Mouse (Mus musculus): ENCODE measurements around the gene Tapbp. TPM values are rescaled to one million over a fixed set of nuclear protein-coding genes. Genes with fewer than 3 reads are reported as not detected.
"Not testable (repeated sequence)": the region's sequence is repeated elsewhere in the genome, so short reads cannot be mapped to it uniquely, and the experiment has no call there.

Tapbp gene
- polyA plus RNA-seq, 1 experiment from 2014 or later, result 29.6 TPM

DNA sequence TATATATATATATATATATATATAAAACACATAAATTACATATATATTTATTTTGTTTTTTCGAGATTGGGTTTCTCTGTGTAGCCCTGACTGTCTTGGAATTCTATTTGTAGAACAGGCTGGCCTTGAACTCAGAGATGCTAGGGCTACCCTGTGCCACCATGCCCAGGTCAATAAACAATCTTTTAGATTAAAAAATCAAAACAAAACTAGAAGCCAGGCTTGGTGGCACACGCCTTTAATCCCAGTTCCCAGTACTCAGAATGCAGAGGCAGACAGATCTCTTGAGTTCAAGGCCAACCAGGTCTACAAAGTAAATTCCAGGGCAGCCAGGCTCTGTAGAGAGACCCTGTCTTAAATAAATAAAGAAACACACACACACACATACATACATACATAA, 24.3 kb upstream of the Tapbp start:
- Histone ChIP-seq H3K4me1 (replicated peaks; ENCODE audit: control insufficient read depth, insufficient read depth, low read length) (0 out of 2 replicates have a peak, but pooled peaks cover 4% of the 10 kb centered on the region), H3K36me3 (replicated peaks; ENCODE audit: control insufficient read depth, insufficient read depth) (no peaks in the 10 kb centered on the region), H3K4me3 (replicated peaks; ENCODE audit: low read length) (no peak overlapping the region), H3K9ac (no peak overlapping the region), H3K9me3 (ENCODE audit: control insufficient read depth, low read length) (no peaks in the 10 kb centered on the region), H3K4me2 (replicated peaks) (no peak overlapping the region), H3K27me3 (ENCODE audit: control insufficient read depth, insufficient read depth, low read length) (no peaks in the 10 kb centered on the region), H3K27ac (no peak overlapping the region)
- DNase-seq (ENCODE audit: low spot score), result no peak
- WGBS, result 65% methylated on average over 2 of the region's 2 CpGs
- no peak for ATAC-seq (ENCODE audit: low FRiP score)

DNA sequence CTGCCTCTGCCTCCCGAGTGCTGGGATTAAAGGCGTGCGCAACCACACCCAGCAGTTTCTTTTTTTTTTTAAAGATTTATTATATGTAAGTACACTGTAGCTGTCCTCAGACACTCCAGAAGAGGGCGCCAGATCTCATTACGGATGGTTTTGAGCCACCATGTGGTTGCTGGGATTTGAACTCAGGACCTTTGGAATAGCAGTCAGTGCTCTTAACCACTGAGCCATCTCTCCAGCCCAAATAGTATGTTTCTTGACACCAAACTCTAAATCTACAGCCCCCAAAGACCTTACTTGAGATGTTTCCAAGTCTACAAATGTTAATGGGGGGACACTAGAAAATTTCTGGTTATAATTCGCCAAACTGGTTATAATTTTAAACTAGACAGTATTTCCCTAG, 23.8 kb upstream of the Tapbp start:
- ATAC-seq (ENCODE audit: low FRiP score); H3K9me3 ChIP-seq (ENCODE audit: control insufficient read depth, low read length); H3K27ac ChIP-seq; H3K9ac ChIP-seq; H3K4me1 ChIP-seq (replicated peaks; ENCODE audit: control insufficient read depth, insufficient read depth, low read length); H3K36me3 ChIP-seq (replicated peaks; ENCODE audit: control insufficient read depth, insufficient read depth); H3K27me3 ChIP-seq (ENCODE audit: control insufficient read depth, insufficient read depth, low read length); H3K4me3 ChIP-seq (replicated peaks; ENCODE audit: low read length); H3K4me2 ChIP-seq (replicated peaks); DNase-seq (ENCODE audit: low spot score): not testable (repeated sequence)
- WGBS, result 65% methylated on average over 6 of the region's 6 CpGs

DNA sequence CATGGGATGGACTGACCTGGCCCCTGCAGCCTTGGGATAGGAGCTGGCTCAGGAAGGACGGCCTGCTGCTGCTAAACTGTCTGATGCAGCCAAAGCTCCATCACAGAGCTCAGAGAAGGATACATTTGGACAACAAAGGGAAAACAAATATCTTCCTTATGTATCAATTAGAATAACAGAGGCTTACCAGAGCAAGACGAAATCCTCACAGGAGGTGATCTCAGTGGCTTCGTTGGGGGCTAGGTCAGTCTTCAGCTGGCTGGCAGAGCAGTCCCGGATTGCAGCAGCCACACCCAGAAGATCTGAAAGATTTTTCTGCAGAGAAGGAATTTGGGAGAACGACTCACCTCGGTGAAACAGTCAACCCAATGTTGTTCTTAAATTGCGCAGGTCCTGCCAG, 23.3 kb upstream of the Tapbp start:
- no peak for DNase-seq (ENCODE audit: low spot score)
- Histone ChIP-seq H3K4me3 (replicated peaks; ENCODE audit: low read length) (no peak overlapping the region), H3K4me1 (replicated peaks; ENCODE audit: control insufficient read depth, insufficient read depth, low read length) (0 out of 2 replicates have a peak, but pooled peaks cover 4% of the 10 kb centered on the region), H3K27me3 (ENCODE audit: control insufficient read depth, insufficient read depth, low read length) (no peaks in the 10 kb centered on the region), H3K36me3 (replicated peaks; ENCODE audit: control insufficient read depth, insufficient read depth) (no peaks in the 10 kb centered on the region), H3K27ac (no peak overlapping the region), H3K9ac (no peak overlapping the region), H3K9me3 (ENCODE audit: control insufficient read depth, low read length) (no peaks in the 10 kb centered on the region), H3K4me2 (replicated peaks) (no peak overlapping the region)
- ATAC-seq (ENCODE audit: low FRiP score), result no peak
- WGBS, result 17% methylated on average over 7 of the region's 7 CpGs

DNA sequence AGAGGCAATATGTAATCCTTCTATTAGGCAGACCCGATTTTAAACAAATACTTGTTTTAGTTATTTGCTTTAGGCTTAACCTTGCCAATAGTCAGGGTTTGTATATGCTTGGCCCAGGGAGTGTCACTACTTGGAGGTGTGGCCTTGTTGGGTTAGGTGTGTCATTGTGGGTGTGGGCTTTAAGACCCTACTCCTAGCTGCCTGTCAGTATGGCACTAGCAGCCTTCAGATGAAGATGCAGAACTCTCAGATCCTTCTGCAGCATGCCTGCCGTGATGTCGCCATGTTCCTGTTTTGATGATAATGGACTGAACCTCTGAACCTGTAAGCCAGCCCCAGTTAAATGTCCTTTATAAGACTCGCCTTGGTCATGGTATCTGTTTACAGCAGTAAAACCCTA, 22.7 kb upstream of the Tapbp start:
- H3K9me3 ChIP-seq (ENCODE audit: control insufficient read depth, low read length); H3K4me3 ChIP-seq (replicated peaks; ENCODE audit: low read length); H3K9ac ChIP-seq; H3K27me3 ChIP-seq (ENCODE audit: control insufficient read depth, insufficient read depth, low read length); ATAC-seq (ENCODE audit: low FRiP score); H3K36me3 ChIP-seq (replicated peaks; ENCODE audit: control insufficient read depth, insufficient read depth); H3K4me2 ChIP-seq (replicated peaks); H3K4me1 ChIP-seq (replicated peaks; ENCODE audit: control insufficient read depth, insufficient read depth, low read length); H3K27ac ChIP-seq; DNase-seq (ENCODE audit: low spot score): not testable (repeated sequence)
- 76% methylated on average over 4 of the region's 4 CpGs for WGBS

DNA sequence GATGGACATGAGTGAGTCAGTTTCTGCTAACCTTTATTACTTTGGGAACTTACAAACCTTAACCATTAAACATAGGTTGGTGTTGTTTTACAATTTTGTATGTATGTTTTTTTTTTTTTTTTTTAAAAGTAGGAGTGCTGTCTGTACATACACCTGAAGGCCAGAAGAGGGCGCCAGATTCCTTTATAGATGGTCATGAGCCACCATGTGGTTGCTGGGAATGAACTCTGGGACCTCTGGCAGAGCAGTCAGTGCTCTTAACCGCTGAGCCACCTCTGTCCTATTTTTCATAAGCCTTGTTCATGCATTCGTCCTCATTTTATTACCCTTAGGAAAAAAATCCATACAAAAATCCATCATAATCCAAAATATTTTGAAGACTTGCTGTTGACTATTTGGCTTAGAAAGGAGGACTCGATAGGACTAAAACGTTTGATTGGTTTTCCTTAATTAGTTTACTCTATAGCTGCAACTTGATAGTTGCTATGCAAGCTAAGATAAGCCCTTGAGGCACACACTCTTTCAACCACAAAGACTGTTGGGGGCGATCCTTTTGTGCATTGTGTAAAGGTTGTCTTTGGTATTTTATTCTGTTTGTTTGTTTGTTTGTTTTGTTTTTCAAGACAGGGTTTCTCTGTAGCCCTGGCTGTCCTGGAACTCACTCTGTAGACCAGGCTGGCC, 18.4 kb upstream of the Tapbp start:
- H3K27ac ChIP-seq, result no peak overlapping the region
- no peak for ATAC-seq (ENCODE audit: low FRiP score)
- H3K27me3 ChIP-seq (ENCODE audit: control insufficient read depth, insufficient read depth, low read length), result no peaks in the 10 kb centered on the region
- no peaks in the 10 kb centered on the region for H3K4me1 ChIP-seq (replicated peaks; ENCODE audit: control insufficient read depth, insufficient read depth, low read length)
- peak; percentile 63 for DNase-seq (ENCODE audit: low spot score)
- no peak overlapping the region for H3K9ac ChIP-seq
- H3K9me3 ChIP-seq (ENCODE audit: control insufficient read depth, low read length), result no peaks in the 10 kb centered on the region
- H3K4me2 ChIP-seq (replicated peaks), result no peak overlapping the region
- H3K4me3 ChIP-seq (replicated peaks; ENCODE audit: low read length), result no peak overlapping the region
- H3K36me3 ChIP-seq (replicated peaks; ENCODE audit: control insufficient read depth, insufficient read depth), result no peaks in the 10 kb centered on the region
- 46% methylated on average over 6 of the region's 6 CpGs for WGBS

DNA sequence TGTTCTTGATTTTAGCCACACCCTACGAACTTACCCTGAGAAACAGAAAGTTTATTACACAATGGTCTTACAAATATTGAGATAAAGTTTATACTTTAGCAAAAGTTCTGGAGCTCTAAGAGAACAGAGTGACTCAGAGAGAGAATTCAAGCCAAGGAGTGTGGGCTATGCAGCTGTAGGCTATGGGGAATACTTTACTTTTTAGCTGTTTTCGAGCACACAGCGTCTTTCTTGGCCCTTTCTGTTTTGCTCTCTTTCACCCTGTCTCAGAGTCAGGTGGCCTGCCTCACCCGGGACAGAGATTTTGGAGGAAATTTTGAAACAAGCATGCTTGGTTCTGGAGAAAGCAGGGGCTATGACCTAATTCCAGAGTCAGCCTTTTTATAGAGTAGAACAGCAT, 17.5 kb upstream of the Tapbp start:
- 87% methylated on average over 4 of the region's 4 CpGs for WGBS
- ATAC-seq (ENCODE audit: low FRiP score); DNase-seq (ENCODE audit: low spot score): not testable (repeated sequence)

DNA sequence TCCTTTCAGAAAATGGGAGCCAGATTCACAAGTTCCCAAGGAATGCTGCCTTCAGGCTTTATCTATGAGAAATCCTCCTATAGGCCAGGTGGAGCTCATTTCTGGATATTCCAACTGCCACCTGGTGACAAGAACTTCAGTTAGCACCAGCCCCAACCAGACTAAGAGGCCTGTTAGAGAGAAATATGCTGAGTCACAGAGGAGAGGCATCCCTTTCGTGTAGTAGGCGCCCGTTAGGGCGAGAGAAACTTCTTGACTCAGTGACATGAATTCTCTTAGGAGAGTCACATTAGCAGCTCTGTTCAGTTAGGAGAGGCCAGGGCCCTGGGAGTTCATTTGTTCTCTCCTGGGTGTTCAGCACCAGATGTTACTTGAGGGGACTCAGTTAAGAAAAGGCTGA, 16.1 kb upstream of the Tapbp start:
- H3K36me3 ChIP-seq (replicated peaks; ENCODE audit: control insufficient read depth, insufficient read depth), result no peaks in the 10 kb centered on the region
- H3K4me3 ChIP-seq (replicated peaks; ENCODE audit: low read length), result no peak overlapping the region
- no peak overlapping the region for H3K27ac ChIP-seq
- DNase-seq (ENCODE audit: low spot score), result no peak
- H3K9me3 ChIP-seq (ENCODE audit: control insufficient read depth, low read length), result no peaks in the 10 kb centered on the region
- no peak for ATAC-seq (ENCODE audit: low FRiP score)
- H3K9ac ChIP-seq, result no peak overlapping the region
- WGBS, result 86% methylated on average over 4 of the region's 4 CpGs
- no peaks in the 10 kb centered on the region for H3K27me3 ChIP-seq (ENCODE audit: control insufficient read depth, insufficient read depth, low read length)
- no peaks in the 10 kb centered on the region for H3K4me1 ChIP-seq (replicated peaks; ENCODE audit: control insufficient read depth, insufficient read depth, low read length)
- H3K4me2 ChIP-seq (replicated peaks), result no peak overlapping the region

More for the DNA sequence above, 17.5 kb upstream of the Tapbp start:
- not testable (repeated sequence) for H3K4me1 ChIP-seq (replicated peaks; ENCODE audit: control insufficient read depth, insufficient read depth, low read length); H3K27me3 ChIP-seq (ENCODE audit: control insufficient read depth, insufficient read depth, low read length); H3K4me2 ChIP-seq (replicated peaks); H3K36me3 ChIP-seq (replicated peaks; ENCODE audit: control insufficient read depth, insufficient read depth); H3K4me3 ChIP-seq (replicated peaks; ENCODE audit: low read length); H3K9me3 ChIP-seq (ENCODE audit: control insufficient read depth, low read length); H3K9ac ChIP-seq; H3K27ac ChIP-seq

DNA sequence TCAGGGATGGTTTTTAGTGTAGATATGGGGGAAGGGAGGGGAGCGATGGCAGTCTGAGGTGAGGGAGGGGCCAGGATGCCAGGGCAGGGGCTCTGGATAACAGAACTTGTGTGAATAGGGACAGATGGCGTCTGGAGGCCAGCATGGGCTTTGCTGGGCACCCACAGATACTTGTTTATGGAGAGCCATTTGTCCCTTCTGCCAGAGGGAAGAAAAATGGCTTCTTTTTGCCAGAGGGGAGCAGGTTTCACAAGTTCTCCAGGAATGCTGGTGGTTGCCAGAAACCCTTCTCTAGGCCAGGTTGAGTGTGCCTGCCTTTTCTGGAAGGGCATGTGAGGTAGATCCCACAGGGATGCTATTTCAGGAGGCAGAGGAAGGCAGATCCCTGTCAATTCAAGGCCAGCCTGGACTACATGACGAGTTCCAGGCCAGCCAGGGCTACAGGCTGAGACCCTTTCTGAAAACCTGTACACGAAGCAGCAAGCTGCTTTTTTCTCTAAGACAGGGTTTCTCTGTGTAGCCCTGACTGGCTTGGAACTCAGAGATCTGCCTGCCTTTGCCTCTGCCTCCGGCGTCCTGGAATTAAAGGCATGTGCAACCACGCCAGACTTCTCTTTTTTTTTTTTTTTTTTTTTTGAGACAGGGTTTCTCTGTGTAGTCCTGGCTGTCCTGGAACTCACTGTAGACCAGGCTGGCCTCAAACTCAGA, 15.3 kb upstream of the Tapbp start:
- no peak overlapping the region for H3K4me2 ChIP-seq (replicated peaks)
- no peaks in the 10 kb centered on the region for H3K9me3 ChIP-seq (ENCODE audit: control insufficient read depth, low read length)
- H3K9ac ChIP-seq, result no peak overlapping the region
- DNase-seq (ENCODE audit: low spot score), result no peak
- no peak for ATAC-seq (ENCODE audit: low FRiP score)
- no peak overlapping the region for H3K27ac ChIP-seq
- H3K27me3 ChIP-seq (ENCODE audit: control insufficient read depth, insufficient read depth, low read length), result no peaks in the 10 kb centered on the region
- WGBS, result 74% methylated on average over 7 of the region's 7 CpGs
- H3K36me3 ChIP-seq (replicated peaks; ENCODE audit: control insufficient read depth, insufficient read depth), result no peaks in the 10 kb centered on the region
- H3K4me1 ChIP-seq (replicated peaks; ENCODE audit: control insufficient read depth, insufficient read depth, low read length), result no peaks in the 10 kb centered on the region
- H3K4me3 ChIP-seq (replicated peaks; ENCODE audit: low read length), result no peak overlapping the region

DNA sequence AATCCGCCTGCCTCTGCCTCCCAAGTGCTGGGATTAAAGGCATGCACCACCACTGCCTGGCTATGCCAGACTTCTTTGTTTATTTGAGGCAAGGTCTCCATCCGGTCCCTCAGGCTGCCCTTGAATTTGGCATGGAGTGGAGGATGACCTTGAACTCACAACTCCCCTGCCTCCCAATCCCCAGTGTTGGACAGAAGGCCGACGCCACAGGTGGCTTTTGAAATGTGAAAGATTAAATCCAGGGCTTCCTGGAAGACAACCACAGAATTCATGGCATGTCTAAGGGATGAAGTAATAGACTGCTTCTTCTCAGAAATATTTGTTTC, 14.7 kb upstream of the Tapbp start:
- no peak for ATAC-seq (ENCODE audit: low FRiP score)
- no peak overlapping the region for H3K27ac ChIP-seq
- H3K4me1 ChIP-seq (replicated peaks; ENCODE audit: control insufficient read depth, insufficient read depth, low read length), result no peaks in the 10 kb centered on the region
- H3K9ac ChIP-seq, result no peak overlapping the region
- H3K27me3 ChIP-seq (ENCODE audit: control insufficient read depth, insufficient read depth, low read length), result no peaks in the 10 kb centered on the region
- no peaks in the 10 kb centered on the region for H3K36me3 ChIP-seq (replicated peaks; ENCODE audit: control insufficient read depth, insufficient read depth)
- no peak for DNase-seq (ENCODE audit: low spot score)
- H3K9me3 ChIP-seq (ENCODE audit: control insufficient read depth, low read length), result no peaks in the 10 kb centered on the region
- no peak overlapping the region for H3K4me3 ChIP-seq (replicated peaks; ENCODE audit: low read length)
- H3K4me2 ChIP-seq (replicated peaks), result no peak overlapping the region
- WGBS, result 87% methylated on average over 4 of the region's 4 CpGs
